Mouse (Mus musculus): ENCODE measurements around the gene Atp5d.

Gene Atp5d

DNA sequence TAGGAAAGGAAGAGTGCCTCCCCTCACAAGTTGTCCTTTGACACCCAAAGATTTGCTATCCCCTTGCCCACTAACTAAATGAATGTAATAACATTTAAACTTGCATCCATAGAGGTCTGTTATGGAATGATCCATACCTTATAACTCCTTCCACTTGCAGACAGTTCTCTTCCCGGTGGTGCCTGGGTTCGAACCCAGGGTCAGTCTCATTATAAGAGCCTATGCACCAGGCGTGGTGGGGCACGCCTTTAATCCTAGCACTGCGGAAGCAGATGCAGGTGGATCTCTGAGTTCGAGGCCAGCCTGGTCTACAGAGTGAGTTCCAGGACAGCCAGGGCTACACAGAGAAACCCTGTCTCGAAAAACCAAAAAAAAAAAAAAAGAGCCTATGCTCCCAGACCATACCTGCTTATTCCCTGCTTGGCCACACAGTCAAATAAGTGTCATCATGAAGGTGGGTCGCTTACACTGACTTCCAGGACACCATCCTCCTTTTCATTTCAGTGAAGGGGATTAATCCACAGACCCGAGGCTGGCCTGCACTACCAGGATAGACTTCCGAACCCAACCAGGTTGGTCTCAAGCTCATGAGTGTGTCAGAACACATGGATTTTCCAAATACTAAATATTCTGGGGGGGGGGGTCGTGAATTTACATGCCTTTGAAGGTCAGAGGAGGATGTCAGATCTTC is 1.7 kb downstream of the Atp5d start:
- DNase-seq (ENCODE audit: low spot score in 2 of 2) = no peak

- DNase-seq (ENCODE audit: low spot score in 2 of 2) = no peak
These were observed 2.2 kb downstream of the Atp5d start, which contains the start of gene Cbarp for GRCm38 (mm10) chr10:80140666-80141035. Cbarp (minus strand) TSS chr10:80140835.

DNA sequence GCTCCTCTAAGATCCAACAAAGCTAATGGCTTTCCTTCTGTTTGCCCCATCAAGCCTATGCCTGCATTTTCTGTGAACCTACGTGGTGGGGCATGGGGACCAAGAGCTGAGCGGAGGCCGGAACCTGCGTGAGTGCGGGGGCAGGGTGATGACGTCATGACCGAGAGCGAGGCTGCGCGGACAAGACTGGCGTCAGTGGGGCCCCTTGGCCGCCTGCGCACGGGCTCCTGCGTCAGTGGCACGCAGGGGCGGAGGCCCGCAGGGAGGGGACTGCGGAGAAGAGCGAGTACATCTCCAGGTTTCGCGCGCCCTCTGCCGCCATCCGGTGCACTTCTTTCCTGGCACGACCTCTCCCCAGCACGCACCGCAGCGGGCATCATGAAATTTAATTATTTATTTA is 2.8 kb downstream of the Atp5d start:
- peak; percentile 96 to 97 for DNase-seq (ENCODE audit: low spot score in 2 of 2)

DNA sequence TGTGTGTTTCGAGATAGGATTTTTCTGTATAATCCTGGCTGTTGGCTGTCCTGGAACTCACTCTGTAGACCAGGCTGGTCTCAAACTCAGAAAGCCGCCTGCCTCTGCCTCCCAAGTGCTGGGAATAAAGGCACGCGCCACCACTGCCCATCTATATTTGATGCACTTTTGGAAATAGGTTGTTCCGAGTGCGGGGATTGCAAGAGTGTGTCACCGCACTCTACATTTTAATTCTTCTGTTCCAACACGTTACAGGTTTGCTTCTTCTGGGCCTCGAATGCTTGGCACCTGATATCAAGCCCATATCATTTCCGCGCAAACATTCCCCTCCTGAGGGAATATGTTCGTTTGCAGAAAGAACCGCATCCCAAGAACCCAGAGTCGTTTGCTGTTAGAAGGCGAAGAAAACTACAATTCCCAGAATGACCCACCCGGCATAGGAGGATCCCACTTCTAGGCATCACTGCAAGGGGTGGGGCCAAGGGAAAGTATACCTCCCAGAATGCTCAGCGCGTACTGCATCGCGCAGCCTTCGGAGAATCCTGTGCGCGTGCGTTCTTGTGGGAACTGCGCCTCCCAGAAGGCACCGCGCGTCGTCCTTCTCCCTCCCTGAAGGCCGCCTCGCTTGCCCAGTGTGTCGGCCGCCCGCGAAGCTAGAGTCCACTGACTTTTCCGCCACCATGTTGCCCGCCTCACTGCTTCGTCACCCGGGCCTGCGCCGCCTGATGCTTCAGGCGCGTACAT is 3.5 kb downstream of the Atp5d start:
- DNase-seq (ENCODE audit: low spot score in 2 of 2) = peak; percentile 93

- no peak for DNase-seq (ENCODE audit: low spot score in 2 of 2)
These were observed 4.1 kb downstream of the Atp5d start for GRCm38 (mm10) chr10:80142530-80142925.

GRCm38 (mm10) chr10:80143664-80144063 is 5.2 kb downstream of the Atp5d start:
- no peak for DNase-seq (ENCODE audit: low spot score in 2 of 2)

- no peak for DNase-seq (ENCODE audit: low spot score in 2 of 2)
These were observed 5.7 kb downstream of the Atp5d start for GRCm38 (mm10) chr10:80144159-80144558.

DNA sequence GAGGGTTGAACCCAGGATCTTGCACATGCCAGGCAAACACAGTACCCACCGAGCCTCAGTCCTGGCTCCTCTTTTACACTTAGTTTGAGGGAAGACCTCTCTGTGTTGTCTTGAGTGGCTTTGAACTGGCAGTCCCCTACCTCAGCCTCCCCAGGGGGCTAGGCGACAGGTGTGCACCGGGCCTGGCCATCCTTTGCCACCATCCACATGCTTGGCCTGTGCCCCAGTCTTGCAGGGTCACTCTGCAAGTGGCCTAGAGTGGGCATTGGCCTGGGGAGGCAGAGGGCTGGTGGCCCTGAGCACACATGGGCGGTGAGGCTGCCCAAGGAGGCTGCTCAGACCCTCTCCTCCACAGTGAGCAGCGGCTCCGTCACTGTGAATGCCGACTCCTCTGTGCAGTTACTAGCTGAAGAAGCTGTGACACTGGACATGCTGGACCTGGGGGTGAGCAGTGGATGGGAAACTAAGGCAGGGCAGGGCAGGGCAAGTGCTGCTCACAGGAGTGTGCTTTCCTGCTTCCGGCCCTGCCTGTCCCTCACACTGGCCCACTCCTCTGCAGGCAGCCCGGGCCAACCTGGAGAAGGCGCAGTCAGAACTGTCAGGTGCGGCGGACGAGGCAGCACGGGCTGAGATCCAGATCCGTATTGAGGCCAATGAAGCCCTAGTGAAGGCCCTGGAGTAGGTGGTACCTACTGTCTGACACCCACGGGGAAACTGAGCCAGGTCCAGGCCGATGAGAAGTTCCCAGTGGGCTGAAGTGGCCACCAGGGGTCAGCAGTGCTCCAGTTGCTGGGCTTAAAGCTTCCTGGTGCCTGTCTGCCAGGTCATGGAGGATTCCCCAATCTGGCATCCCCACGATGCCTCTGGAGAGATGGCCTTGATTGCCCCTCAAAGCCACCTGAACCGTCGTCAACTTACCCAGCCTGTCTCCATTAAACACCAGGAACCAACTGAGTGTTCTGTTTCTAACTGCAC is 6.7 kb downstream of the Atp5d start:
- DNase-seq (ENCODE audit: low spot score in 2 of 2) = peak in 1 of 2 experiments; percentile 74

GRCm38 (mm10) chr10:80145896-80146295 is 7.5 kb downstream of the Atp5d start:
- DNase-seq (ENCODE audit: low spot score in 2 of 2) = no peak

DNA sequence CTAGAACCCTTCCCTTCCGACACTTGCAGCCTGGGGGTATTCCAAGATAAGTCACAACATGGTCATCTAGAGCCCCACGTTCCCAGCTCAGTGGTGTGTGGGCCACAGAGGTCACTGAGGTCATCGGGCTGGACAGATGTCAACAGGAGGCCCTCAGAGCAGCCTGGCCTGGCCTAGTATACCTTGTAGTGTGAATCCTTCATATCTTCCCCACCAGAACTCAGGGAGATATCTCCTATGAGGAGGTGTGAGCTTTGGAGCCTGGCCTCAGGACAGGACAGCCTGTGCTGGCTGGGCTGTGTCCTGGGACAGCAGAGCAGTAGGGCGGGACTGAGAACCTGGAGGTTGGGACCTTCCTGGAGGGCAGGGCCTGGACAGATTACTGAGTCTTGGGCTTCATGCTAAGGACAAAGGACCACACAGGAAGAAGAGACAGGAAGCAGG is 8.2 kb downstream of the Atp5d start:
- no peak for DNase-seq (ENCODE audit: low spot score in 2 of 2)

DNA sequence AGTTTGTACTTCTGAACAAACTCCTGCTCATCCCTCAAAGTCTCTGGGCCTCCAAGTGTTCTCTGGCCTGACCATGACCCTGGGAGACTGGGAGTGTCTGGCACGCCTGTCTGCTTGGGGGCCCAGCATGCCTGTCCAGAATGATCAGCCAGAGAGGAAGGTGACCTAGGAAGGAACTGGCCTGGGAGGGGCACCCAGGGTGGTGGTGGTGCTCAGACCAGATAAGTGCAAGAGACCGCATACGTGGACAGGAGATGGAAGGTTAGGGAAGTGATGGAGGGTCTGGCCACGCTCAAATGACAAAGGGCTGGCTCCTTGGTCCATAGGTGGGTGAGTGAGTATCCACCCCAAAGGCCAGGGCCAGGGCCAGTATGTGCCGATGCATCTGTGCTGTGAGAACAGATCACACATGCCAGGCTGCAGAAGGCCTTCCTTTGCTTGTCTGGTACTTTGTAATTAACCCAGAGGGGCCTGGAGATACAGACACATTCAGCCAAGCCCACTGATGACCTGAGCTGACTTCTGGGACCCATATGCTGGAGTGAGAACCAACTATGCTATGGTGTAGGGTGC is 8.8 kb downstream of the Atp5d start:
- no peak for DNase-seq (ENCODE audit: low spot score in 2 of 2)

DNA sequence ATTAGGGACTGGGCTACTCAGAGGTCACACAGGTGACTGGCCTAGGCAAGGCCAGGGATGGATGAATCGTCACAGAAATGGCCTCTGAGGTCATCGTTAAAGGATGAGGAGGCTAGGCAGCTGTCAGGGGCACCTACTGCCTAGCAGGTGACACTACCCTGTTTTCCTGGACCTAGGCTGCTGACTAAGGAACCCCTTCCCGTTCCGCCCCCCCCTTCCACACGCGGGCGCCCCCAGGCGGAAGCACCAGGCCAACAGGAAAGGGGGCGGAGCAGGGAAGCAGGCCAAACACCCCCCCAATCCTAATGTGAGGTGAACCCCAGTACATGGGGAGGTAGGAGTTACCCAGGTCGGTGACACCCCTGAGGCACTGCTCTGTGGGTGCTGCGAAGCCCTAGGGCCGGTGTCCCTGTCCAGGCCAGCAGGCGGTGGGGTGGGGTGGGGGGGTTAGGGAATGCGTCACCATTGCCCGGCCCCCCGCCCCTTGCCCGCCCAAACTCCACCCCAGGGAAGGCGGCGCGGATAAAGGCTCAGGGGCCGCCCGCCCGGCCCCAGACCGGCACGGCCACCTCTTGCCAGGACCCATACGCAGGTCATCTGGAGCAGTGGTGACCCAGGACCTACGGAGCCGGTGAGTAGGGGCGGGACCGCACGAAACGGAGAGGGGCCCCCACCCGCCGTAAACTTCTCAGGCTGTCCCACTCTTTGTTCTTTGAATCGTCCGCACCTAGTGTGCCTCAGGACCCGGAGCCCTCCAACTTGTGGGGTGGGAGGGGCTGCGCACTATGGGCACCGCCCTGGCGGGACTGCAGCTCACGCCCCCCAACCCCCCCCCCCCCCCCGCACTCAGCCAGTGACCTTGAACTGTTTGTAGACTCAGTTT is 9.5 kb downstream of the Atp5d start, which contains the start of gene Midn:
Midn (plus strand) TSS at position 554 of the 883 bp plus-strand sequence.
- peak in 1 of 2 experiments; percentile 76 for DNase-seq (ENCODE audit: low spot score in 2 of 2)

- peak; percentile 92 to 95 for DNase-seq (ENCODE audit: low spot score in 2 of 2)
These were observed 10.3 kb downstream of the Atp5d start for GRCm38 (mm10) chr10:80148610-80149290.

GRCm38 (mm10) chr10:80149291-80150225 is 11.1 kb downstream of the Atp5d start:
- peak; percentile 98 to 99 for DNase-seq (ENCODE audit: low spot score in 2 of 2)

DNA sequence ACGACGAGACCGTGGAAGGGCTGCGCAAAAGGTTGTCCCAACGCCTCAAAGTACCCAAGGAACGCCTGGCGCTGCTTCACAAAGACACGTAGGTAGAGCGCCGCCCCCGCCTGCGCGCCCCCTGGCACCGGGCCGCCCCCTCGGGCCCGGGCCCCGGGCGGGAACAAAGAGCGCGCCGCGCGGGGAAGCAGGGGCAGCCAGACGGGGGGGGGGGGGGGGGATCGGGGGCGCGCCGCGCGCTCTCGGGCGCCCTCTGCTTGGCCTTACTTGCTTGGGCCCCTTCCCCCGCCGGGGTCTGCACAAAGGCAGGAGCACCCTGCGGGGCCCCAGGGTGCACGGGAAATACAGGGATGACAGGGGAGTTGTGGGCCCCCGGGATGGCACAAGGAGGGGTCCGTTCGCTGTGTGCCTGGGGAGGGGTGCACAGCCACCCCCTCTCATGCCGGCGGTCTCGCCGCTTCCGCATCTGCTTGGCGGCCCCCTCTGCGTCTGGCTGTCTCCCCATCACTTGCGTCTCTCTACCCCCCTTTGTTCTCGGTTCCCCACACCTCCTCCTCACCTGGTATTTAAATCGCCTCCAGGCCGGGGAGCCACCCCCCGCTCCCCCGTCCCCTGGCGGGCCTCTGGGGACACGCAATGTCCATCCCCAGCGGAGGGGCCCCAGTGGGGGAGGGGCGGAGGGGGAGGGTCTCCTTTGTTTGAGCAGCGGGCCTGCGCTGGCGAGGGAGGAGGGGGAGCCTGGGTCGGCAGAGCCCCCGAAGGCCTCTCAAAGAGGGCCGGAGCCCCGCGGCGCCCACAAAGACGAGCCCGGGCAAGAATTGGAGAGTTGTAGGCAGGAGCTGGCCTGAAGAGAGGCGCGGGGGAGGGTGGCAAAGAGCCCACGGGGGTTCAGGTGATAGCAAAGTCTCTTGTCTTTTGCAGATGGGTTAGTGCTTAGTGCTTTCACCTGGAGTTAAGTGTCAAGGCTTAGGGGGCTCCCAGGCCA is 12.1 kb downstream of the Atp5d start:
- peak in 1 of 2 experiments; percentile 71 for DNase-seq (ENCODE audit: low spot score in 2 of 2)

GRCm38 (mm10) chr10:80151211-80152034 is 13.0 kb downstream of the Atp5d start:
- DNase-seq (ENCODE audit: low spot score in 2 of 2) = no peak

Data from frontal cortex, postnatal 10 days (tissue).